Mouse (Mus musculus): ENCODE measurements around the gene Pip4k2b.

GRCm38 (mm10) chr11:97701581-97702392, 42.7 kb downstream of the Pip4k2b start:
- no peak for TF ChIP-seq TBP (conservative IDR thresholded peaks at IDR 0.05; ENCODE audit: low read depth, low read length)
- TF ChIP-seq POLR2A (IDR thresholded peaks at IDR 0.05; ENCODE audit: low read depth, low read length), result no peak
